Mouse (Mus musculus) MN1 (cell line): ENCODE results near the gene Fbxl3.

Experiments used
- DNase-seq: peaks from one replicate; pipeline ENCODE4 v3.0.0-alpha.2; 2016; ENCODE audit warnings: low spot score

The Fbxl3 gene

DNA sequence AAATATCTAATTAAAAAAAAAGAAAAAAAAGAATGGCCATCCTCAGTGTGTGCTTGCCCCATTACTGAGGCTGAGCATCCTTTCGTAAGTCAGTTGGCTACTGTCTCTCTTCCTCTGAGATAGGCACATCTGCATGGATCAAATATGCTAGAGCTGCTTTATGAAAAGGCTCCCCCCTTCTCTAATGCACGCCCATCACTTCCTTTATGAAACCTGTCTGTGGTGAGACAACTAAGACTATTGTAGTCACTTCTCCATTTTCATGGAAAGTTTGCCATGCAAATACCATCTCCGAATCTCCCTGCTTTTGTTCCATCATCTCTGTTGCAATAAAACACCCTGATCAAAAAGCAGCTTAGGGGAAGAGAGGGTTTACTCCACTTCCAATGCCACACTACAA, 62.4 kb downstream of the Fbxl3 start:
- no peak for DNase-seq

DNA sequence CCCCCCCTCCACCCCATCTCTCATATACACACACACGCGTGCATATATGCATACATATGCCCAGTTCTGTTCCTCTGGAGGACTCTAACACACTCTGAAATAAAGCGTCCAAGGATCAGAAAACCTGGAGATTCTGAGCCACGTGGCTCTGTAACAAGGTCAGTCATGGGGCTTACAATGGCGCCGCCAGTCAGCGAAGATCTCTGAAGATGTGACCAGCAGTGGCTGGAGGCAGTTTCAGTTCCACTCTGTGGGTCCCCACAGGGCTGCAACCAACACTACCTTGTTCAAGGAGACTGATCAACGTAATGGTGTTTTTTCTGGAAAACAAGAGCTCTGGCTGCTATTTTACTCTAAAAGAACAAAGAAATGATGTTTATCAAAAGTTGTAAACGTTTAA, 65.3 kb downstream of the Fbxl3 start:
- DNase-seq: peak; percentile 11

DNA sequence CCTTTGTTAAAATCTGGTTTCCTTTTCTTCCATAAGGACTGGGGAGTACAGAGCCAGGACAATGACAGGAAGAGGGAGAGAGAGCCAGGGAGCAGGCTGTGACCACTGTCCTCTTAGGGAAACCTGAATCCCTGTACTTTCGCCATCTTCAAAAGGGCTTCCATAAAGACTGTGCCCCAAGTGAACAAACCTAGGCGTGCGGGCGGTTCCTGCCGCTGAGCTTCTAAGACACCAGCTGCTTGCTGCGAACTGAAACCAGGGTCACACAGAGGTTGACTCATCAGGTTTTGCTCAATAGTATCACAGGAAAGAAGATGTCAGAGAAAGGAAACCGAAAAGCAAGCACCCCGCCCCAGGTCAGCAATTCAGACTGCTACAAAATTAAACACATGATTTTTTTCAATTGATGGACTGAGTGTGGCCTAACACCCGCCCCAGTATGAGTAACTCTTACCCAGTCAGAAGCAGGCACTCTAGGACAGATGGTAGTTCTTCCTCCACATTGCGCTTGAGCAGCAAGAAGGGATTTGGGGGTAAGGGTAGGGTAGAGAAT, 66.0 kb downstream of the Fbxl3 start:
- DNase-seq: peak; percentile 25
